Mouse (Mus musculus): Measurements from ENCODE around the gene Zfp574.

- TF ChIP-seq CTCF (IDR thresholded peaks at IDR 0.05; ENCODE audit: extremely low read depth, insufficient read depth, insufficient read length, insufficient replicate concordance) (no peak), POLR2A (IDR thresholded peaks at IDR 0.05; ENCODE audit: low read depth, low read length) (no peak)
Measured at GRCm38 (mm10) chr7:25076296-25076662, 3.9 kb downstream of the Zfp574 start.
